Mouse (Mus musculus) stomach, postnatal 0 days (tissue): ENCODE results near the gene Arrb1.

Experiments used
- CTCF ChIP-seq: IDR thresholded peaks from 2 replicates; pipeline ENCODE4 v1.5.1; 2016; ENCODE audit warnings: antibody characterized with exemption, low read depth, mild to moderate bottlenecking, moderate library complexity
- EP300 ChIP-seq: optimal IDR thresholded peaks from 2 replicates; pipeline ENCODE3; 2016; ENCODE audit warnings: antibody characterized with exemption

- TF ChIP-seq CTCF: no peak
- TF ChIP-seq EP300: no peak
Observed at GRCm38 (mm10) chr7:99606766-99607165, 71.5 kb downstream of the Arrb1 start.
